Mouse (Mus musculus) kidney, adult 18-20 months (tissue): ENCODE measurements at regions not wholly inside any gene's neighbourhood (a gene's known extent, or its start where the extent isn't known, plus 50 kb on each side); places are given as distances from the start of the nearest gene placed in this dataset.

Experiments used
- DNase-seq: peaks from one replicate; pipeline ENCODE4 v3.0.0; 2021

DNA sequence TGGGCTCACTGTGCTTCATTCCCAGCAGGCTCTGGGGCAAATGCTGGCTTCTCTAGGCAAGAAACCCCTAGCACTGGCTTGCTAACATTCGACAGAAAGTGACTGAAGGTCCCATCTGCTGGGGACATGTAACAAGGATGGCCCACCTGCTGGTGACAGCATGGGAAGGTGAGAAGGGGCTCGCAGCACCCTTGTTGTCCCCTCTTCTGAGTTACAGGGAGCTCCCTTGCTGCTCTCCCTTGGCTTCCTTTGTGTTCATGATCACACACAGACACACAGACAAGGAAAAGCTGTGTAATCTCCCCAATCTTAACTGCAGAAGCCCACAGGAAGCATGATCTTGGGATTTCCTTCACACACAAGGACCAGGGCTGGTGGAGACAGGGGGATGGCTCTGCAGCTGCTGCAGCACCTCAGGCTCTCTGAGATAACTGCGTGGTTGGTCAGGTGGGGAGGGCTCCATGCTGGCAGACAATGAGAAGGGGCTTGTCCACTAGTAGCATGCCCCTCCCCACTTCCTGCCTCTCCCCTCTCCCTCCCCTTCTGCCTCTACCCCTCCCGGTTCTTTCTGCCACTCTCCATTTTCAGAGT is 95.3 kb upstream of the Trpm1 start:
- DNase-seq, result no peak

DNA sequence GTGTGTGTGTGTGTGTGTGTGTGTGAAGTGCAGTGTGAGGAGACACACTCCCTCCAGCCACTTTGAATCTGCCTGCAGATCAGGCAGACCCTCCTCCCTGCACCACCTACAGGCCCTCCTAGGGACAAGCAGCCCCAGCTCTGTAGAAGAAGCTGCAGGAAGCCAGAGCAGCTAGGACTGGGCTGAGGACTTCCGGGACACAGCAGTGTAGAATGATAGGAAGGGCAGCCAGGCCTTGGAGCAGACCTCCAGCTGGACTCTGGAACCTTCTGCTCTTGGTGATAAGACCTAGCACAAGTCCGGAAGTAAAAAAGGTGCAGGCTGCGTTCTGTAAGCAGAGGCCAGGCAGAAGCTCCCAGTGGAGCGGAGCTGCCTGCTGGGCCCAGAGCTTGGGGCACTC is 95.8 kb upstream of the Trpm1 start:
- no peak for DNase-seq

DNA sequence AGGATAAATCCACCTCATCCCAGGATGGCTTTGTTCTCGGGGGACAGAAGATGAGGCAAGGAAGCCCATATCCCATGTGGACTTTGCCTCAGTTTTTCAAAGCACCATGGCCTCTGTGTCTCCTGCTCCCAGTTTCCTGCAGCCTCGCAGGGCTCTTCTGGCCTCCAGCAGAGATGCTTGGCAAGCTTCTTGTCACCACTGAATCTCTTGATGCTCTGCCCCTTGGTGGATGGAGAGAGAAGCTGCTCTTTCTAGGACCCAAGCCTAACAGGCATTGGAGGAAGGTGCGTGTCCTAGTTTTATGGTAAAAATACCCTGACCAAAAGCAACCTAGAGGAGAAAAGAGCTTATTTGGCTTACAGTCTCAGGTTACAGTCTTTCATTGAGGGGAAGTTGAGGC is 97.1 kb upstream of the Trpm1 start:
- no peak for DNase-seq

DNA sequence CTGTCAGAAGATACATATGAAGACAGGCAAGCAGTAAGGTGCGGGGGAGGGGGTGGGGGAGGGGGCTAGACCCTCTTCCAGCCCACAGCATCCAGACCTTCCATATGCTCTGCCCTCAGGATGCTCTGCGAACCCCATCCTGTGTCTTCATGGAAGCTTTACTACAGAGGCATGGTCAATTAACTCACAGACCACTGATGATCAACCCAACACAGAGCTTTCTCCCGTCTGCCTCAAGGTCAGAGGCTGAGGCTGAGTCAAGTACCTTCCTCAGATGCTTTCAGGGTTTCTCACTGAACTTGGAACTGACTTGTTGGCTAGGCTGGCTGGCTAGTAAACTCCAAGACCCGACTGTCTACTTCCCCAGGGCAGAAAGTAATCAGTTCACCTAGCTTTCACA is 98.6 kb upstream of the Trpm1 start:
- no peak for DNase-seq

DNA sequence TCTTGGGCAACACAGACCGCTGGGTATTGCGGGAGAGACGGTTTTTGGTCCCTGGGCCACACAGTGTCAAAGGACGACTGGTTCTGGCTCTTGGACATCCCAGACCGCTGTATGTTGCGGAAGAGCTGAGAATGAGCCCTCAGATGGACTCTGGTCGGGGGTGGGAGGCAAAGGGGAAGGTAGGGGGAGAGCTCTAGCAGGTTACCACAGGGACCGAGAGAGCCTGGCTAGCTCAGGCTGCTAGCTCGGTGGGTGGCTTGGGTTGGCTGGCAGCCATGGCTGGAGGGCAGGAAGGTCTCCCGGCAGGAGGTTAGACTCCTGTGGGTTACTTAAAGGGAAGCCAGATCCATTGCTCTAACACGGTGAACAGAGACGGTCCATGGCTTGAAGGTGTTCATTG is 99.9 kb upstream of the Trpm1 start:
- DNase-seq, result no peak

DNA sequence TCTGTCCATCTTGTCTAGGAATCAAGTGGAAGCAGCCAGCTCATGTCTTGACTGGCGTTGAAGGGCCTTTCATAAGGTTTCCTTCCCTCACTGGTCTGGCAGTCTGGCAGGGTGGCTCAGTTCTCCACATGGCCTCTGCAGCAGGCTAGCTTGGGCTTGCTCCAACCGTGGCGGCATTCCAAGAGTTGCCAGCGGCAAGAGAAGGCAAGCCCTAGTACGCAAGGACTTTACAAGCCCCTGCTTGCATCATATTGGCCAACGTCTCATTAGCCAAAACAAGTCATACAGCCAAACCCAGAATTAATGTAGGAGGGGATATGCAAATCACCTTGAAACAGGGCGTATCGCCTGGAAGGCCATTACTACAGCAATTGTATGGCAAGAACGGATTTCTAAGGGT is 101.2 kb upstream of the Trpm1 start:
- peak; percentile 56 for DNase-seq

DNA sequence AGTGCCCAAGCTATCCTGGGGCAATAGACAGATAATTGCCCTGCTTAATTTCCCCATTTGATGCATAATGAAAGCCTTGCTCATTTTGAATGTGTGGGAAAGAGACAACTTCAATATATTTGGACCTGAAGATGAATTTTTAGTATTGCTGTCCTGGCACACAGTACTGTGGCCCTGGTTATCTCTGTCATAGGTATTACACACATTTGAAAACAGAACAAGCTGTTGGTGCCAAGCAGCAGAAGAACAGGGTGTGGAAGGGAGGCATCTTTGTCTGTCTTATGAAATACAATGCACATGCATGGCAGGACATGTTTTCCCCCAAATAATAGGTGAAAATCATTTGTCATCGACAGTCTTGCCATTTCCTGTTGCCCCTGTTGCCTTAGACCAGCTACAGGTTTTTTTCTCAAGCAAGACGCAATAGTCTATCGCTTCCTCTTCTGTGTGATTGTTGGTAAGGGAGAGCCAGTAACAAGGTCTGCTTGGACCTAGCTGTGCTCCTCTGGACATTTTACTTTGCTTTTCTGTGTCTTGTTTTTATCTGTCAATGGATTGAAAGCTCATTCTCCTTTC is 102.7 kb upstream of the Trpm1 start:
- no peak for DNase-seq

DNA sequence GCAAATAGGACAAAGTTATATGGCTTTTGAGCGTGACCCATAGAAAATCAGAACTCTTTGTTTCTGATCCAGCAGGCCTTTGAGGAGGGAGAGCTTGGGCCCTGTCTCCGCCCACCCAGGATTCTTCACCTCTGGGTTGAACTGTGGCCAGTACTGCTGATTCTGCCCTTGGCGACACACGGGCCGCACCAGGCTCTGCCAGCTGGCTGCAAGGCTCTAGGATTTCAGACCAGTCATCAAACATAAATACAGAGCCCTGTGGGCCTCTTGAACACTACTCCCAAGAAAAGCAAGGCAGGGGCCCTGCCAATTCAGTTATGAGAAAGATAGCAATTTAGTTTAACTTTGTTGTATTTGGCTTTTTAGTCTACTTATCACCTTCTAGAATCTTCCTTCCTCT is 103.4 kb upstream of the Trpm1 start:
- no peak for DNase-seq

DNA sequence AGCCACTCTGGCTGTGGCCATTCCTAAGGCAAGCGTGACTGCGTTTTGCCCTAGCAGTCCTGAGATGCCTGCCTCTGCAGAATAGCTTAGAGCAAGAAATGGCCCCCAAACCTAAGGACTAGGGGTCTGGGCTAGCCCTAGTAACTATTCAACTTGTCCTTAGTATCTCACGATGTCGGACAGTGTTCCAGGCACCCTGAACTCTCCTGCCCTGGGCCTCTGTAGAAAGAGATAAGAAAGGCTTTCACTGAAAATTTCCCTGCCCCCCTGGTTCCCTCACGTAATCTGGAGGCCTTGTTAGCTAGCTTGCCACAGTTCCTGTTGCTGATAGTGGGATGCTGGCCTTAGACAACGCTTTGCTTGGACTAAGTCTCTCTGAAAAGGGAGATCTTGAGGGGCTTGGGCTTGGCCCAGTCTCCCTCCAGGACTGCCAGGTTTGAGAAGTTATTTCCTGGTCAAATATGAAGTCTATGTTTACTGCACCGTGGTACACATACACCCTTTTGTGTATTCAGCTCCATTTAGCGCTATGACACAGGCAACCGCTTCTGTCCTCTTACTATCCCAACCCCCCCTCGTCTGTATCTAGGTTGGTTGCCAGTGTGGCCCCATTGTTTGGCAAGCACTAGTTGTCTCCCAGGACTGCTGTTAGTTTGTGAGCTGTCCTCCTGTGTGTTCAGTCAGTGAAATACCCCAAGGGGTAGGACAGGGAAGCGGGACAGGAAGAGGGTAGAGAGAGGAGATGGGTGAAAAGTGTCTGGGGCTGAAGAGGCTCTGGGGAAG is 104.3 kb upstream of the Trpm1 start:
- no peak for DNase-seq

DNA sequence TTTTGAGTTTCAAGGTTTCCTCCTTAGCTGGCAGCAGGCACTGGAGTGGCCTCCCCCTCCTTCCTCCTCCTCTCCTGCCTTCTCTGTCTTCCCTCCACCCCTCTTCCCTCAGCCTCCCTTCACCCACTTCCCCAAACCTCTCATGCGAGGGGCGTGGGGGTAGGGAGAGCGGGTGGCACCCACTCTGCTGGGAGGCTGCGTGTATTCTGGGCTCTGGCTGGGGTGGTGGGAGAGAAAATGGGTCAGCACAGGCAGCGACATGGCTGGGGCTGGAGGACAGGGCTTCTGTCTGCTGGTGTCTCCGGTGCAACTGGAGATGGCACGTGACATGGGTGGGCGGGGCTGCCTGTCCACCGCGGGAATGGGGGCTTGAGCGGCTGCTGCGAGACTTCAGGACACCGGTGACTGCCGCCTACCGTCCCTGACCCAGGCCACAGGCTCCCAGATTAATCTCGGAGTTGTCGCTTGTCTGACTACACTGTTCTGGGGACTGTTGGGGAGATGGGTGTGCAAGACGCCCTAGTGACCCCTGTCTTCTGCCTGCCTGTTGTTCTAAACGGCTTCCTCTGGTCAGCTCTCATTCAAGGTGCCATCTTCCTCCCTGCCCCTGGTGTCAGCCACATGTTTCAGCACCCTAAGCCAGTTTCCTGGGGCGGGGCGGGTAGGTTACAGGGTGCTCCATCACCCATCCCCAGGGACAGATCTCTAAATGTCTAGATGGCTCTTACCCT is 105.0 kb upstream of the Trpm1 start:
- peak; percentile 26 for DNase-seq

DNA sequence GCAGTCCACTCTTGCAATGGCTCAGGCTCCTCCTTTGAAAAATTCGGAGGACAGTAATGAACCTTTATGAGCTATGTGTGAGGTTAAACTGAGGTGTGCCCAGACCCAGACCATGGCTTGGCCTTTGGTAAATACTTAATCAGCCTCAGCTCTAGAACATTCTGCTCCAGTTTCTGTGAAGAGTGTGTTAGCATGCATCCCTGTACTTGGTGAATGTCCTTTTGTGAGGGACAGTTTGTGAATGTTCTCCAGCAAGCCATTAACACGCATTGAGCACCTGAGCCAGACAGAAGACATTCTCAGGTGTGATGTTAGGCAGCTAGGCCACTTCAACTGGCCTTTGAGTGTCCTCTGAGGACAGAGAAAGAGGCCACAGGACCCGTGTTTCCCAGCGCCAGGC is 105.8 kb upstream of the Trpm1 start:
- no peak for DNase-seq

DNA sequence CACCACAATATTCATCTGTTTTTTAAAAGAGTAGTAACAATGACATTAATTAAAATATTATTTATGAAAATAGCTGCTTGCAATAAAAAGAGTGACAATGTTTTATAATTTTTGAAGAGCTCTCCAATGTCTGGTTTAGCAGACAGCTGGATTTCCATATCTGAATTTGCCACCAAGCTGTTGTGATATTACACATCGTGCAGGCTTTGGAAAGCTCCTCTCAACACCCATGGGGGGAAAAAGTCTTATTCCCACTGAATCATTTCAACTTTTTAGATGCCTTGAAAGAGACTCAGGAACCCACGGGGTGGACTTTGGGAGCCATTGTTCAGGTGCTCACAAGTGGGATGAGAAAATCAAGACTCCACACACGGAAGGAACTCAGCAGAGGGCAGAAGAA is 106.6 kb upstream of the Klf13 start:
- DNase-seq, result no peak

DNA sequence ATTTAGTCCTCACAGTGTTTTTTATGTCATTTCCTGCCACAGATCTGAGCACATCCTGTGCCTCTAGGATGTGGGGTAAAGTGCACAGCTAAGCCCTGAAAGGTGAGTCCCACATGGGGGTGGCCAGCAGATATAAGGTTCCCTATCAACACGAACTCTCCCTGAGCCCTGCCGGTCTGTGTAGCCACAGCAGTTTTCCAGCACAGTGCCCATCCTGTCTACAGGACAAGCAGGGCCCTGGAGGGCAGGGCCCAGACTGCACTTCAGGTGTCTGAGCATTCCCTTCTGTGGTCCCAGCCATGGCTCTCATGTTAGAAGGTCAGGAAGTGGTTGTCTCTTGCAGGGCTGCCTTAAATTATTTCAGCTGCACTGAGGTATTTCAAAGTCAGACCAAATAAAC is 104.3 kb upstream of the Klf13 start:
- DNase-seq, result no peak

DNA sequence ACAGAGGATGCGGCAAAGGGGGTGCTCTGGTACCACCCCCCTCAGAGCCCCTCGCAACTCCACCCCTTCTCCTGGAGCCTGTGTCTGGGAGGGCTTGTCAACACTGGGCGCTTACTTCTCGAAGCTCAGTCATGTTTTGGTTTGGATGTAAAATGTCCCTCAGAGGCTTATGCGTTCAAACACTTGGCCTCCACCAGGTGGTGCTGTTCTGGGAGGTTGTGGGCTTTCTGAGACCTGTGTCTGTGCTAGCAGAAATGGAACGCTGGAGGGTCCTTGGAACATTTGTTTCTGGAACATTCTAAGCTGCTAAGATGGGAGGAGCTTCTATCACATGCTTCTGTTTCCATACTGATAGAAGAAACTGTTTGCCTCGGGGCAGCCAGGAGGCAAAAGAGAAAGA is 102.6 kb upstream of the Klf13 start:
- no peak for DNase-seq

DNA sequence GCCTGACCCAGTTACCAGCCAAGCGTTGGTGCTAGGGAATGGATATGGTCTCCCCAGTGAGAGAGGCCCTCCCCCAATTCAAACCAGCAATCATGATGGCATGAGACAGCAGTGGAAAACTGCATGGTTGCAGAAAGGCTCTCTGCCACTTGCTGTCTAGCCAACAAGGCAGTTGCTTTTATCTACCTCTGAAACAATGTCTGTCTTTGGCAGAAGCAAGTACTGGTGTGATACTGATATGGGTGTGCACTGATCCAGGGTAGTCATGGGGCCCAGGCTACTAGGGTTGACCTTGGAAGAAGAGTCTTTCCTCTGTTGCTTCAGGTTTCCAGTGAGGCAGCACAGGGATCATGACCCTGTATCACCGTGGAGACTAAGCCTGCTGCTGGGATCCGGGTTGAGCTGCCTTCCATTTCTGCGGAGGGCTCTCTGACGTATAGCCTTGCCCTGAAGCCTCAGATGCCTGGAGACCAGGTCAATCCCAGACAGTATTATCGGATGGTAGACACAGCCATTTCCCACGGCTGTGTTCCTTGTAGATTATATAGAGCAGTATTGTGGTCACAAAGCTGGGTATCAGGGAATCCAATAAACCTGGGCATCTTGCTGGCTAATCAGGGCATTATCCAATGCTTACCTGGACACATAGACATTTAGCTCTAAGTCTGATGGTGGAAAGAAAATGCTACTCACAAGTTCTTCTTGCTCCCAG is 101.5 kb upstream of the Klf13 start:
- no peak for DNase-seq

DNA sequence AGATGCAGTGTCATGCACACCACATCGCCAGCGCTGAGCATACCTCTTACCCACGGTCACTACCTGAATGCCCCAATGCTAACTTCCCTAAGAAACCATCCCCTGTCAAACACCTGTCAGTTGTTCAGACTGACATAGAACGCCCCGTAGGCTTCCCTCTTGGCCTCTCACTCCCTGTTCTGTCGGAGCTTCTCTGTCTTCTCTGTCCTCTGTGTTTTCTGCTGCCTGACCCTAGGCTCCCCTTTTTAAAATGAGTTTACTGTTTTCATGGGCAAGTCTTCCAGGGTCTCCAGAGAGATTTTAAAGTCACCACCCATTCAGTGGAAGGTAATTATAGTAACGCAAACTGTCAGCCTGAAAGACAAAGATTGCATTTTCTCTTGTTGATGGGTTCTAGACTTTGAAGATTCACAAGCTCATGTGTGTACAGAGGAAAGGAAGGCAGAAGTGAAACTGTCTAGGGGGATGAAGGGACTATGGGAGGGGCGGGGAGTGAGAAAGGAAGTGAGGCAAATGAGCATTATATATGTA is 99.1 kb upstream of the Klf13 start:
- no peak for DNase-seq

DNA sequence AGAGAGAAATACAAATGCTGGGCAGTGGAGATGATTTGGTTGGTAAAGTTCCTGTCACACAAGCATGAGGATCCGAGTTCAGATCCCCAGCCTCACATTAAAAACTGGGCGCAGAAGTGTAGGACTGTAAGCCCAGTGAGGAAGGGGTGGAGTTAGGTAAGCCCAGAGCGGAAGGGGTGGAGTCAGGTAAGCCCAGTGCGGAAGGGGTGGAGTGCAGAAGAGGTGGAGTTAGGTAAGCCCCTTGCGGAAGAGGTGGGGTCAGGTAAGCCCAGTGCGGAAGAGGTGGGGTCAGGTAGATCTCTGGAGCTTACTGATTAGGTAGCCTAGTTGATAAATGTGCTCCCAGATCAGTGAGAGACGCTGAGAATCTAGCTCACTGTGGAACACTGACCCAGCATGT is 97.4 kb upstream of the Klf13 start:
- DNase-seq, result no peak

DNA sequence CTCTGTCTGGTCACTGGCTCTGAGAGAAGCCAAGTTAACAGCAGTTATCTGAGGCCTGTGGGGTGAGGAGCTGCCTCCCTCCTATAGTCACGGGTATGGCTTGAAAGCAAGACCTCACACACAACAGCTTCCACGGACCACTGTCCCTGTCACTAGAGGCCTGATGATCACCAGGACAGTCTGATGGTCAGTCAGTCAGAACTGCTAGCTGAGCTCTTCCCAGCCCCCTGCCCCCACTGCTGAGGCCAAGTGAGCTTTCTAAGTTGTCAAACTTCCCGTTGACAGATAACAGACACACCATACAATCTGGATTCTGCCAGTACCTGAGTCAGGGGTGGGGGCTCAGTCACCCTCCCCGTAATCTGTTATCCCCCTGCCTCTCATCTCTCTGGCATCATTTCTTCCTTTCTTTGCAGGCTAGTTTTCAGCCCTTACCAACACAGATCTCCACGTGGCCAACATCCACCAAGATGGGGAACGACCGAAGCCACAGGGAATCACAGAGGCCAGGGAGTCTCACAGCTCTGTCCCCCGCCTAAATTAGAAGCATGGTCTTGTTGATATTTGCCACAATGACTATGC is 96.4 kb upstream of the Klf13 start:
- no peak for DNase-seq

DNA sequence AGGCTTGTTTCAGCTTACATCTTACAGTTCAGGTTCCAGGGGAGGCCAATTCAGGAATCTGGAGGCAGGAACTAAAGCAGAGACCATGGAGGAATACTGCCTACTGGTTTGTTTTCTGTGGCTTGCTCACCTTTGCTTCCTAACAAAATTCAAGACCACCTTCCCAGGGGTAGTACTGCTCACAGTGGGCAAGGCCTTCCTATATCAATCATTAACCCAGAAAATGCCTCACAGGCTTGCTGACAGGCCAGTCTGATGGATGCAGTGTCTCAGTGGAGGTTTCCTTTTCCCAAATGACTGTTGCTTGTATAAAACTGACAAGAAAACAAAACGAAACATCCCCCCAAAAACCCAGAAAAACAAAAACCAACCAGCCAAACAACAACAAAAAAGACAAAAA is 95.8 kb upstream of the Klf13 start:
- no peak for DNase-seq

DNA sequence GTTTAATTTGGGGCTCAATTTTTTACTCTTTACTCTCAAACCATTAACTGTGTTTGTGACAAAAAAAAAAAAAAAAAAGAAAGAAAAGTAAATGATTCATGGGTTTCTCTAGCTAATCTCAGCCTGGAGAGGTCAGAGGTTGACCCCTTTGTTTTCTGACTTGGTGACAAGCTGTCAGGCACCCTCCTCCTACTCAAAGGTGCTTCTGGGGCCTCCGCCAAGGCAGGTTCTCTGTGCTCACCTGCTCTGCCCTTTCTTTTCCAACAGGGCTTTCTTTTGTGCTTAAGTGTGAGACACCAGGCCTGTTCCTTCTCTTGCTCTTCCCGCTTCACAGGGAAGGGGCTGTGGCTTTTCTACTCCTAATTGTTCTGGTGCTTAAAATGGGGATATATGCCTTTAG is 94.7 kb upstream of the Klf13 start:
- no peak for DNase-seq

DNA sequence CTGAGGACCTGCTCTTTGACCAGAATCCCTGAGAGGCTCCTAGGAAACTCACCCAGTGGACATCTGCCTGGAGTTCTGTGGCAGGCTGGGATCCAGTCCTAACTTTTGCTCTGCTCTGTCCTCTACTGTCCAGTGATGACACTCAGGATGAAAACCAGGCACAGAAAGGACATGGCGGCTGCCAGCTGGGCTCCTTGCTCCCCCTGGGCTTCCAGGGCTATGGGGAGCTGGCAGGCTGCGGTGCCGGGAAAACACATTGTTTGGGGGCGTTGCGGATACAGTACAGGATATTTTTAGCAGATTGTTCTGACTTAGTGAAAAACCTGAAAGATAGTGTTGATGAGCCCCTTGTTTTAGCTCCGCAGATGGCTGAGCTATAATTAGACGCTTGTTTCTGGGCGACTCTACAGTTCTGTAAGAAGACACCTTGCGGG is 94.2 kb upstream of the Klf13 start:
- DNase-seq, result no peak

DNA sequence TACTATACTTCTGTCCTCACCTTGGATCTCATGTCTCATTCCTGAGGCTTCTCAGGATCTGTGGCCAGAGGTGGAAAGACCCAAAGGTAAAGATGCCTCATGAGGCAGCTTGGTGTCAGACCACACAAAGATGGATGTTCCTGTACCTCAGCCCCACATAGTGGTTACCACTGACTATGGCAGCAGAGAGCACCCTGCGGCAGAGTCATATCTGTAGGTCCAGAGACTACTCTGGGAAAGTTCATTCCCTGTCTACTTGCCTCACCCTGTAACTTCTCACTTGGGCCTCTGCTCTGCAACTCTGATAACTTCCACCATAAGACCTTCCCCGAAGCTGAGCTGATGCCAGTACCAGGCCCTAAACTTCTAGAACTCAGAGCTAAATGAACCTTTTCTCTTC is 91.9 kb upstream of the Klf13 start:
- DNase-seq, result no peak

DNA sequence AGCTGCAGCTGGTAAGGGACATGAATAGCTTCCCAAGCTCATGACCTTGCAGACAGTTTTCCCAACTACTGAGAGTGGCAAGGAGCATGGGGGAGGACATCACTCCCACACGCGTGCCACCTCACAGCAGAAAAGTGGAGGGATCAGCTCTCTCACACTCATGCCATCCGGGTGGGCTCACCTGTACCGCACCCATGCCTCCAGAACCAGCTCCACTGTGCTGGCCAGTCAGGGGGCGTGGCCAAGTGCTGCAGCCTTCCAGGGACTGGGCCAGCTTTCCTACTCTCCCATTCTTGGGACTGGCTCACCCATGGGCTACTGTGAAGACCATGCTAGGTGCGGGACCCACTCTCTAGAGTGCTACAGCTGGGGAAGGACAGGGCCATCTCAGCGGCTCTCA is 88.4 kb upstream of the Klf13 start:
- DNase-seq, result no peak
